Mouse (Mus musculus): ENCODE data around the gene Rabepk. TPM values are rescaled to one million over a fixed set of nuclear protein-coding genes. Genes with fewer than 3 reads are reported as not detected.

Gene Rabepk
- polyA plus RNA-seq, 1 experiment from 2014 or later = 29.7 TPM

Other genes starting within 250 kb of the Rabepk start
- 65.0 and 70.8 TPM in 2 replicates for gene Gapvd1, start 44.7 kb downstream of the Rabepk start, polyA plus RNA-seq (2014; fragmentation: Nextera tagmentation; extraction: Ambion mirVana)
- 931 and 1,133 TPM in 2 replicates for gene Hspa5, start 27.9 kb downstream of the Rabepk start, polyA plus RNA-seq (2014; fragmentation: Nextera tagmentation; extraction: Ambion mirVana)
- 46.9 and 61.2 TPM in 2 replicates for gene Fbxw2, start 26.4 kb upstream of the Rabepk start, polyA plus RNA-seq (2014; fragmentation: Nextera tagmentation; extraction: Ambion mirVana)
- not detected in 2 replicates for gene Gm34653, start 33.1 kb upstream of the Rabepk start, polyA plus RNA-seq (2014; fragmentation: Nextera tagmentation; extraction: Ambion mirVana)
- 0.14 TPM in 1 of 2 replicates, not detected in the other for gene Cutal, start 74.5 kb upstream of the Rabepk start, polyA plus RNA-seq (2014; fragmentation: Nextera tagmentation; extraction: Ambion mirVana)
- 68.0 and 71.6 TPM in 2 replicates for gene Psmd5, start 75.1 kb upstream of the Rabepk start, polyA plus RNA-seq (2014; fragmentation: Nextera tagmentation; extraction: Ambion mirVana)
- gene Phf19, start 114.1 kb upstream of the Rabepk start, polyA plus RNA-seq (2014; fragmentation: Nextera tagmentation; extraction: Ambion mirVana) = 2.7 and 5.3 TPM in 2 replicates
- 0.65 and 1.3 TPM in 2 replicates for gene Traf1, start 161.9 kb upstream of the Rabepk start, polyA plus RNA-seq (2014; fragmentation: Nextera tagmentation; extraction: Ambion mirVana)